Mouse (Mus musculus): Measurements from ENCODE around the gene Mfap1a. TPM values are rescaled to one million over a fixed set of nuclear protein-coding genes. Genes with fewer than 3 reads are reported as not detected.
A peak's percentile ranks its signal among the peaks of the same experiment; 100 is the strongest.
"Not testable (repeated sequence)": the region's sequence is repeated elsewhere in the genome, so short reads cannot be mapped to it uniquely, and the experiment has no call there.

The Mfap1a gene
- polyA plus RNA-seq, 1 experiment from 2014 or later = 32.7 TPM

DNA sequence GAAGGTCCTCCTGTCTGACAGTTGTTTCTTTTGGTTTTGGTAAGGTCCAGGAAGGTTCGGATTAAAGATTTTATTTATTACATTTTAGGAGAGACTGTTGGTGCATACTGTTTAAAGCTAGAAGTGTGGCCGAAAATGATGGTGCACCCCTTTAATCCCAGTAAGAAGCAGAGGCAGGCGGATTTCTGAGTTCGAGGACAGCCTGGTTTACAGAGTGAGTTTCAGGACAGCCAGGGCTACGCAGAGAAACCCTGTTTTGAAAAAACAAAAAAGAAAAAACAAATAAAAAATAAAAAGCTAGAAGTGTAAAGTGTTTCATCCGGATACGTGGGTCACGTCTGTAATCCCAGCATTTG is 32.3 kb downstream of the Mfap1a start:
- Histone ChIP-seq H3K4me3 (replicated peaks) (peak overlapping the region; percentile 65), H3K9ac (0 out of 2 replicates have a peak overlapping the region, but pooled peaks have one; percentile 64), H3K36me3 (no peaks in the 10 kb centered on the region), H3K27me3 (no peaks in the 10 kb centered on the region), H3K27ac (replicated peaks) (peak overlapping the region; percentile 72), H3K9me3 (replicated peaks) (no peaks in the 10 kb centered on the region), H3K4me1 (no peaks in the 10 kb centered on the region), H3K4me2 (replicated peaks) (peak overlapping the region; percentile 71)
- 0 out of 2 replicates have a peak, but pooled peaks have one; percentile 15 for ATAC-seq (ENCODE audit: insufficient number of reproducible peaks, low FRiP score, low TSS enrichment, low read depth)
- 31% methylated on average over 8 of the region's 8 CpGs for WGBS

DNA sequence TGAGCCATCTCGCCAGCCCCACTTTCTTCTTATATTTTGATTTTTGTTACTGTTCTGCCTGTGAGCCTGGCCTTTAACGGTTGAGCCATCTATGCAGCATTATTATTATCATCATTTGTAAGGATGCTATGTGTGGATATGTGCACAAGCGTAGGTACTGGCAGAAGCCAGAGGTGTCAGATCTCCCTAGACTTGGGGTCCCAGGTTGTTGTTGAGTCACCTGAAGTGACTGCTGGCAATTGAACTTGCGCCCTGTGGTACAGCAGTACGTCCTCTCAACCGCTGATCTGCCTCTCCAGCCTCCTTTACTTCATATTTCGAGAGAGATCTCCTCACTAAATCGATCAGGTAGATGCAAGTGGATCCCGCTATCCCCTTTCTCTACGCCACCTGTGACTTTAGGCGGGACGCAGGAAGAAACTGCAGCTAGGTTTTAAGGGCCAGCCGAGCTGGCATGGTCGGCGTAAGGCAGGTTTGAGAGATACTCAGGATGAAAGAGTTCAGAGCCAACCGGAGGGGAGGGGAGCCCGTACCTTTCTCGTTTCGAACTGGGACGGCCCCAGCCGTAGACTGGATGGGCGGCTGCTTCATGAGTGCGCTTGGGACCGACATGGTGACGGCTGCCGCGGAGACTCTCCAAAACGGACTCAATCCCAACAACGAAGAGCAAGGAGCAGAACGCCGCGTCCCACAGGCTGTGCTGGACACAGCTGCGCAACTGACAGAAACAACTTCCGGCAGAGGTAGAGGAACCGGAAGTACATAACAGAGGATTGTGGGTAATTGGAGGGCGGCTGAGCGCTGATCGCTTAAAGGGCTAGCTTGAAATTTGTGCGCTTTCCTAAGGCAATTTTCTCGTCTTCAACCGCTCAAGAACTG is 32.9 kb downstream of the Mfap1a start, which contains the start of gene Mfap1b:
Gene Mfap1b, minus strand, starts transcription at position 767 of the 879 bp plus-strand sequence.
- H3K27me3 ChIP-seq; H3K36me3 ChIP-seq; H3K9me3 ChIP-seq (replicated peaks); H3K4me1 ChIP-seq: not testable (repeated sequence)
- peak within 1 kb of the TSS; percentile 64 for H3K9ac ChIP-seq
- peak; percentile 86 for ATAC-seq (ENCODE audit: insufficient number of reproducible peaks, low FRiP score, low TSS enrichment, low read depth)
- WGBS = 7% methylated on average over 41 of the region's 41 CpGs
- H3K4me3 ChIP-seq (replicated peaks) = peak within 1 kb of the TSS; percentile 65
- peak within 1 kb of the TSS; percentile 72 for H3K27ac ChIP-seq (replicated peaks)
- peak within 1 kb of the TSS; percentile 71 for H3K4me2 ChIP-seq (replicated peaks)

DNA sequence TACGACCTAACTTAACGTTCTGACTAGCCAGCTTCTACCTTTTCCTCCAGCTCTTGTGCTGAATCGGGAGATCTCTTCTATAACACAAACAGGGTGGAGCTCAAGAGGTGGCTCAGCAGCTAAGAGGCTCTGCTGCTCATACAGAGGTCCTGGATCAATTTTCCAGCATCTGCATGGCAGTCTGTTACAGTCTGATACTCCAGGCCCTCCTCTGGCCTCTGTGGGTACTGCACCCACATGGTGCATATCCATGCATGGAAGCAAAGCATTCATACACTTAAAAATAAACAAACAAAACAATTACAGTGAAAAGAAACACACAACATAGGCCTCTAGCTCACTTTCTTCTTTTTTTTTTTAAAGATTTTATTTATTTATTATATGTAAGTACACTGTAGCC is 33.7 kb downstream of the Mfap1a start:
- peak overlapping the region; percentile 71 for H3K4me2 ChIP-seq (replicated peaks)

DNA sequence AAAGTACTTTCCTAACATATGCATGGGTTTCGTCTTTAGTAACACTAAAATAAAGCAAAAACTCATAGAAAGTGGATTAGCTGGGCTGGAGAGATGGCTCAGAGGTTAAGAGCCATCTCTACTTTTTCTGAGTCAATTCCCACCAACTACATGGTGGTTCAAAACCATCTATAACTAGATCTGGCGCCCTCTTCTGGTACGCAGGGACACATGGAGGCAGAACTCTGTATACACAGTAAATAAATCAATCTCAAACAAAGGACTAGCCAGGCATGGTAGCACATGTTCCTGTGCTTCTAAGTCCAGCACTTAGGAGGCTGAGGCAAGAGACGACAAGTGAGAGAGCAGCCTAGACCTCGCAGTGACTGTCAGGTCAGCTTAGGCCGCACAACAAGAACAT is 37.5 kb downstream of the Mfap1a start:
- not testable (repeated sequence) for H3K4me1 ChIP-seq; H3K4me2 ChIP-seq (replicated peaks); H3K9ac ChIP-seq; H3K36me3 ChIP-seq; ATAC-seq (ENCODE audit: insufficient number of reproducible peaks, low FRiP score, low TSS enrichment, low read depth); H3K27me3 ChIP-seq; H3K27ac ChIP-seq (replicated peaks); H3K9me3 ChIP-seq (replicated peaks); H3K4me3 ChIP-seq (replicated peaks)
- 47% methylated on average over 3 of the region's 6 CpGs for WGBS

More for the DNA sequence above, 33.7 kb downstream of the Mfap1a start:
- not testable (repeated sequence) for H3K36me3 ChIP-seq; H3K9ac ChIP-seq; H3K9me3 ChIP-seq (replicated peaks); H3K27me3 ChIP-seq; ATAC-seq (ENCODE audit: insufficient number of reproducible peaks, low FRiP score, low TSS enrichment, low read depth); H3K4me1 ChIP-seq; H3K27ac ChIP-seq (replicated peaks)
- H3K4me3 ChIP-seq (replicated peaks) = 0 out of 2 replicates have a peak overlapping the region, but pooled peaks have one; percentile 65
- 96% methylated on average over 3 of the region's 3 CpGs for WGBS

DNA sequence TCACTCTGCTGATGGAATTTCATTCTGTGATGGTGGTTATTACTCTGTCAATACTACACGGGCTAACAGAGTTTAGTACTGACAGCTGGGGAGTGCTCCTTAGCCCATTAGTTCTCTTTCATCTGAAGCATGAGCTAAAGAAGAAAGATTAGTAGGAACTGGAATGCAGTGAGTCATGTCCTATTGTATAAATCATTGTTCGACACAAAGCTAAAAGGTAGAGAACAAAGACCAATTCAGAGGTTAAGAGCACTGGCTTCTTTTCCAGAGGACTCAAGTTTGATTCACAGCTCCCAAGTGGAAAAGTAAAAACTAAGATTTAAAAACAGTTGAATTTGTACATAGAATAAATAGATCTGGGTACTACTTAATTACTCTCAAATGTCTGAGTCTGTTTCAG is 46.4 kb downstream of the Mfap1a start:
- no peak overlapping the region for H3K9ac ChIP-seq
- no peaks in the 10 kb centered on the region for H3K9me3 ChIP-seq (replicated peaks)
- no peak overlapping the region for H3K27ac ChIP-seq (replicated peaks)
- no peaks in the 10 kb centered on the region for H3K27me3 ChIP-seq
- H3K4me2 ChIP-seq (replicated peaks) = no peak overlapping the region
- no peak overlapping the region for H3K4me3 ChIP-seq (replicated peaks)
- peaks cover 11% of the 10 kb centered on the region; the same call in 1 of the 2 replicates for H3K36me3 ChIP-seq
- 70% methylated on average over 2 of the region's 2 CpGs for WGBS
- ATAC-seq (ENCODE audit: insufficient number of reproducible peaks, low FRiP score, low TSS enrichment, low read depth) = no peak
- H3K4me1 ChIP-seq = peaks cover 11% of the 10 kb centered on the region

DNA sequence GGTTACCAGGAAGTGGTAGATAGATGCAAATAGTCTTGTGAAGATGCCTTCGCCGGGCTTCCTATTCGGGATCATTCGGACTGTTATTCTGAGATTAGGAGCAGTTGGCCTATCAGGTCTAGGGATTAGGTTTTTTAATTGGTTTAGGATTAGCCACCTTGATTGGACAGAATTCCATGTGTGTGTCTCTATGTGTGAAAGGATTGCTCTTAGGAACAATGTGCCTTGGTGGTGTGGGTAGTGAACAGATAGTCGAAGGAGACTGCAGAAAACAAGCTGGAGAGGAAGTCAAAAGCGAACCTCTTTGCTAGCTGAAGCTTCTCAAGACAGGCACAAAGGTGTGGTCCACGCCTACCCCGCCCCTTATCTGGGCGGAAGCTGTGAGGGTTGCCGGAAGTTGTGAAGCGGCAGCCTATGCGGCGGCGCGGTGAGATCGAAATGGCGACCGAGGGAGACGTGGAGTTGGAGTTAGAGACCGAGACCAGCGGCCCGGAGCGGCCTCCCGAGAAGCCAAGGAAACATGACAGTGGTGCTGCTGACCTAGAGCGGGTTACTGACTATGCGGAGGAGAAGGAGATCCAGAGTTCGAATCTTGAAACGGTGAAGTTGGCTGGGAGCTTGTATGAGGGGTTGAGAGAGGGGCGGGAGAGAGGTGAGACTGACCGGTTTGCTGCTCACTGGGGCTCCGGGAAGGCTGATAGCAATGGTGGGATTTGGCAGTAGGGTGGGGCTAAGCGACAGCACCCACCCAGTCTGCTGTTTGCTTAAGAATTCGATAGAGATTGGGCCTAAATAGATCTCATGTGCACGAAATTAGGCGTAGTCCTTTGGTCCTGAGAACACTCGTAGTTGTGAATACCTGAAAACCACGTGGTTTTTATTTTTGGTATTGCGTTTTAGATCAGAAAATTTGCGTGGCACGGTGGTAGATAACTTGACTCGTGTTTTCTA is 49.5 kb downstream of the Mfap1a start, which contains the start of gene Serinc4:
Gene Serinc4, minus strand, starts transcription at position 90 of the 951 bp plus-strand sequence.
- Histone ChIP-seq H3K36me3 (peaks cover 32% of the 10 kb centered on the region), H3K27ac (replicated peaks) (peak within 1 kb of the TSS; percentile 83)
- WGBS = 4% methylated on average over 41 of the region's 41 CpGs

DNA sequence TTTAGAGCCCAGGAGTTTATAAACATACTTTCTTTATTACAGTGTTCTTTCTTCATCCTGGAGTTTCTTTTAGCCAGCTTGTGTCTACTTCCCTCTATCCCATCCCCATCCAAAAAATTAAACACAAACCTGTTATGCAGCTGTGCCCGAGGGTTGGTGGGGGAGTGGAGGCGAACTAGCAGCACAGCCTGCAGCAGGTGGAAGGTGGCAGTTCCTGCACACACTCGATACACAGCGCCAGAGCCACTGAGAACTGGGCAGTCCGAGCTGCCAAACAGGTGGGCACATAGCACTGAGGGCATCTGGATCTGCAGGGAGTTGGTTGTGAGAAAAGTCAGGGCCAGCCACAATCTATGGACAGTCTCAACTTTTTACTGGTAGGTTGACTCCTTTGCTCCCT is 50.9 kb downstream of the Mfap1a start:
- Histone ChIP-seq H3K9me3 (replicated peaks) (no peaks in the 10 kb centered on the region), H3K4me2 (replicated peaks) (no peak overlapping the region), H3K27me3 (no peaks in the 10 kb centered on the region), H3K4me1 (peaks cover 33% of the 10 kb centered on the region), H3K36me3 (peaks cover 37% of the 10 kb centered on the region), H3K9ac (no peak overlapping the region), H3K4me3 (replicated peaks) (no peak overlapping the region), H3K27ac (replicated peaks) (no peak overlapping the region)
- no peak for ATAC-seq (ENCODE audit: insufficient number of reproducible peaks, low FRiP score, low TSS enrichment, low read depth)
- WGBS = 71% methylated on average over 5 of the region's 5 CpGs

More for the DNA sequence above, 49.5 kb downstream of the Mfap1a start, which contains the start of gene Serinc4:
- peak within 1 kb of the TSS; percentile 53 for H3K4me2 ChIP-seq (replicated peaks)
- no peaks in the 10 kb centered on the region for H3K27me3 ChIP-seq
- peak within 1 kb of the TSS; percentile 74 for H3K4me3 ChIP-seq (replicated peaks)
- no peaks in the 10 kb centered on the region for H3K9me3 ChIP-seq (replicated peaks)
- H3K4me1 ChIP-seq = peaks cover 23% of the 10 kb centered on the region
- peak within 1 kb of the TSS; percentile 71 for H3K9ac ChIP-seq
- peak; percentile 82 for ATAC-seq (ENCODE audit: insufficient number of reproducible peaks, low FRiP score, low TSS enrichment, low read depth)

DNA sequence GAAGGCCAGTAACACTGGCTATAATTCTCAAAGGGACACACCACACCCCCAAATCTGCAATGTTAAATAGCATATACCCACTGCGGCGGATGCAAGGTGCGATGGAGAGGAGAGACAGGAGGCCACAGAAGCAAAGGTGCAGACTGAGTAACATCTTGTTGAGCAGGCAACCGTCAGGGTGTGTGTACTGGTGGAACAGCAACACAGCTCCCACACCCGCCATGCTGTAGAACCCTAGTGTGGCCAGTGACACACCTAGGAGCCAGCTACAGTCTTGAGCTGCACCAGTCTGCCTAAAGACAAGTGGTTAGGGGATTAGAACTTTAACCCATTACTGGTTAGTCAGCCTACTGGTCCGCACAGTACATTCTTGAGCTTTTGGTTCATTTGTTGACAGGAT is 52.5 kb downstream of the Mfap1a start:
- no peaks in the 10 kb centered on the region for H3K27me3 ChIP-seq
- peaks cover 35% of the 10 kb centered on the region for H3K36me3 ChIP-seq
- peaks cover 38% of the 10 kb centered on the region for H3K4me1 ChIP-seq
- no peak overlapping the region for H3K4me3 ChIP-seq (replicated peaks)
- 84% methylated on average over 6 of the region's 6 CpGs for WGBS
- no peak overlapping the region for H3K4me2 ChIP-seq (replicated peaks)
- H3K27ac ChIP-seq (replicated peaks) = no peak overlapping the region
- H3K9me3 ChIP-seq (replicated peaks) = no peaks in the 10 kb centered on the region
- no peak overlapping the region for H3K9ac ChIP-seq
- ATAC-seq (ENCODE audit: insufficient number of reproducible peaks, low FRiP score, low TSS enrichment, low read depth) = no peak

DNA sequence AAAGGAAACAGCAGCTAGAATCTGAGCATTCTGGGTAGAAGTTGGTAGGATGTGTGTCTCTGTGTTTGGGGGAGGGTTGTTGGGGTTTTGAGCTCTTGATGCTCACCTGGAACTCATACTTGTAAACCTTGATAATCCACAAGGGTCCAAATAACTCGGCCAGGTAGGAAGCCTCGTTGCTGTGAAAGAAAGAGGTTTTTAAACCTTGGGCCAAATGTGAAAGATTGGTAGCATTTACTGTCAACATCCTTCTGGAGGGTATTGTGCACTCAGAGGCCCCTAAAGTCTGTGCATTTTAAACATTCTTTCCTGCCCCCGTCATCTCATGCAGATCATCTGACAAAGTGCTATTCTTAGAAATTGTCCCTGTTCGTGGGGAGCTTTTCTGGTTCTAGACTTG is 53.5 kb downstream of the Mfap1a start, which contains the start of gene Hypk:
Gene Hypk, plus strand, starts transcription at position 301 of the 400 bp plus-strand sequence.
- no peak for ATAC-seq (ENCODE audit: insufficient number of reproducible peaks, low FRiP score, low TSS enrichment, low read depth)
- H3K9me3 ChIP-seq (replicated peaks) = no peaks in the 10 kb centered on the region
- H3K36me3 ChIP-seq = peaks cover 29% of the 10 kb centered on the region
- peaks cover 39% of the 10 kb centered on the region for H3K4me1 ChIP-seq
- 64% methylated on average over 4 of the region's 4 CpGs for WGBS
- H3K27me3 ChIP-seq = no peaks in the 10 kb centered on the region
- H3K9ac ChIP-seq = no peak within 1 kb of the TSS
- H3K4me2 ChIP-seq (replicated peaks) = no peak within 1 kb of the TSS
- no peak within 1 kb of the TSS for H3K27ac ChIP-seq (replicated peaks)
- H3K4me3 ChIP-seq (replicated peaks) = no peak within 1 kb of the TSS

DNA sequence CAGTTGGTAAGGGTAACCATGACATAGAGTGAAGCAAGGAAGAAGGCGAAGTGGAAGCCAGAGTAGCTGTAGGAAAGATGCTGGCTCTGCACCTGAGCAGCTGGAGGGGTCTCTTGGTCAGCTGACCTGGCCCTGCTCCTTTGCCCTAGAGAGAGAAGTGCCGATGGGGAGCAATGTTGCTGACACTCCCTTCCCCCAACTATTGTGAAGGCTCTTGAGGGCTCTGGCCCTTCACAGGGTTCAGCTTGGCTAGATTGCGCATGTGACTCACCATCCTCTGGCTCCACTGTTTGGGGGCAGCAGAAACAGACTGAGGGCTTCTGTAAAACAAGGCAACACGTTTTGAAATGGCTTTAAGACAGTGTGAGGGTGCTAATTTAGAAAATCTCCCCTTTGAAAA is 54.1 kb downstream of the Mfap1a start:
- no peak overlapping the region for H3K4me2 ChIP-seq (replicated peaks)
- H3K36me3 ChIP-seq = peaks cover 29% of the 10 kb centered on the region
- no peaks in the 10 kb centered on the region for H3K9me3 ChIP-seq (replicated peaks)
- 73% methylated on average over 4 of the region's 4 CpGs for WGBS
- H3K4me3 ChIP-seq (replicated peaks) = no peak overlapping the region
- no peaks in the 10 kb centered on the region for H3K27me3 ChIP-seq
- H3K9ac ChIP-seq = no peak overlapping the region
- no peak for ATAC-seq (ENCODE audit: insufficient number of reproducible peaks, low FRiP score, low TSS enrichment, low read depth)
- H3K27ac ChIP-seq (replicated peaks) = no peak overlapping the region
- peaks cover 39% of the 10 kb centered on the region for H3K4me1 ChIP-seq

DNA sequence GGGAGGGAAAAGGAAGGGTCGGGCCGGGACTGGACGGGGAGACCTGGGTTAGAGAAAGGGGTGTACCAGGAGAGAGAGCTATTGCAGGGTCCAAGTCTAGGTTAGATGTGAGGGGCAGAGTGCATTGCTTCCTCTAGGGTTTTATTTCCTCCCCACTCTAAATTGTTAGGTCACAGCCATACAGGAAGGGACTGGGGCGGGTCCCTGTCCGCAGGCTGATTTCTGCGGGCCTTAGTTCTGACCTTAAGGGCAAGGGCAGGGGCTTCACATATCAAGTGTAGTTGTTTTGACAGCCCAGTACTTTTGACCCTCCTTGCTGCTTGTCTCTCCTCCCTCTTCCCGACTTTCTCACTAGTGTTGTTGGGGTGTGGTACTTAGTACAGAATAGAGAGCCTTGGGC is 56.4 kb downstream of the Mfap1a start:
- peaks cover 29% of the 10 kb centered on the region for H3K36me3 ChIP-seq
- peak overlapping the region; percentile 99 for H3K4me3 ChIP-seq (replicated peaks)
- H3K27ac ChIP-seq (replicated peaks) = peak overlapping the region; percentile 98
- H3K9me3 ChIP-seq (replicated peaks) = no peaks in the 10 kb centered on the region
- peaks cover 33% of the 10 kb centered on the region for H3K4me1 ChIP-seq
- peak overlapping the region; percentile 82 for H3K4me2 ChIP-seq (replicated peaks)
- H3K9ac ChIP-seq = peak overlapping the region; percentile 99
- H3K27me3 ChIP-seq = no peaks in the 10 kb centered on the region
- ATAC-seq (ENCODE audit: insufficient number of reproducible peaks, low FRiP score, low TSS enrichment, low read depth) = no peak
- WGBS = 1% methylated on average over 7 of the region's 7 CpGs
